Mouse (Mus musculus) right cerebral cortex, postnatal 10 days (tissue): ENCODE results near the gene Cdhr5.
"Not testable (repeated sequence)": the region's sequence is repeated elsewhere in the genome, so short reads cannot be mapped to it uniquely, and the experiment has no call there.

Experiments
- DNase-seq, 2 experiments: peaks; one replicate each; pipeline ENCODE4 v3.0.0; 2021; ENCODE audit warnings: low spot score in 2 of 2

Gene Cdhr5

DNA sequence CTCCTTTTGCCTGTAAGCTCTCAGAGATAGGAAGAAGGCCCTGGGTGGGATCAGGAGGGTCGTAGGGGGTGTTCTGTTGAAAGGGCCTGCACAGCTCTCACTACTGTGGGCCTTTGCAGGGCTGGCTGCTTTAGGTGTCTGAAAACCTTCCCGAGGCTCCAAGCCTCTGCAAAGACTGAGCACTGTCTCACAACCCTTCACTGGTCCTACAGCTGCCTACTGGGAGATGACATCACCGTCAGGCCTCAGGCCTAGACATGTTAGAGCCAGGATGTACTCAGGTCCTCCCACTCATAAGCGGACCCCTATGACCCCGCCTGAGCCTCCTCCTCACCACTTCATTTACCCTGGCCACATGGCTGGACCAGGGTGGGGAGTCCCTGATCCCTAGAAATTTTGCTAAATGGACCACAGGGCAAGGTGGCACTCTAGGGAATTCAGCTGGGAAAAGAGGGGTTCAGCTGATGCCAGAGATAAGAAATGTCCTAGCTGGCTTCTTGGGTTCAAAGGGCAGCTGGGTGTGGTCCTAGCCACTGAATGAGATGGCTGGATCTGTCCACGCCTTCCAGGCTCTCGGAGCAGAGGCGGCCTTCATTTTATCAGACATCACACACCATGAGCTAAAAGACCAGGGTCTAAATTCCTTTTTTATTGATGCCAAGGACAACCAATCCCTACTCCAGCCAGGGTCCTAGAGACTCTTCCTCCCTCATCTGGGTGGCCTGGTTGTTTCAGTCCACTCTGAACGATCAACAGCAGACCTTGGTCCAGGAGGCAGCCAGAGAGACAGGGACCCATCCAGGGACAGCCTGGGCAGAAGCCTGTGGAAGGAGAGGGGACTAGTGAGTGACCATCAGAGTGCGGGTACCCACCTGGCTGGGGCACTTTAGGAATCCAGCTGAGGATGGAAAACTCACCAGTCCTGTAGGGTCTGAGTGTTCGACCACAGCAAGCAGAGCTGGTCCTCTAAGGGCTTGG lies 1.4 kb upstream of the Cdhr5 start:
- DNase-seq: no peak

DNA sequence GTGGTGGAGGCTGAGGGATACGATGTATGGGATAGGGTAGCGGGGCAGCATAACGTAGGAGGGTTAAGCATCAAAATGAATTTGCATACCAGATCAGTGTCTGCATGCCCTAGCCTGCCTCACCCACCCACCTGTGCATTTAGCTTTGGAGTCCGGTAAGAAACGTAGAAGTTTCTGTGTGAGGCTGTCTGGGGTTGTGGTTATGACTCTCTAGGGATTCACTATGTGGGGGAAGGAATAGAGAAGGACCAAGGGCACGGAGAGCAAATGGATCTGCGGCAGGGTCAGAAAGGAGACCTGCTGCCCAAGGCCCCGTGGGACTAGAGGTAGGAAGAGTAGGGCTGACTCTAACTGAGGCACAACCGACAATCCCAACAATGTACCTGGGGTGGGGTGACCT lies 1.2 kb downstream of the Cdhr5 start:
- DNase-seq: no peak

DNA sequence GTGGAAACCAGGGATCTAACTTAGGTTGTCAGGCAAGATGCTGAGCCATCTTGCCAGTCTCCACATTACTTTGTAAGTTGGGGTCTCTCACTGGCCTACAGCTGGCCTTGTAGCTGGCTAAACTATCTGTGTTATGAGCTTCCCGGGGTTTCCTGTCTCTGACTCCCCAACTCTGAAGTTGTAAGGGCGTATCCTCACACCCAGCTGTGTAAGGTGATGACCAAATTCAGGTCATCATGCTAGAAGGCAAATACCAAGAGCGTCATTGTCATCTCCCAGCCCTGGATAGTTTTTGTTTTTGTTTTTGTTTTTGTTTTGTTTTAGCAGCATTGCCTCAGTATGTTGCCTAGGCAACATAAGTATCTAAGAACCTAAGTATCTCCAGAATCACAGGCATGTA lies 6.0 kb downstream of the Cdhr5 start:
- no peak for DNase-seq

DNA sequence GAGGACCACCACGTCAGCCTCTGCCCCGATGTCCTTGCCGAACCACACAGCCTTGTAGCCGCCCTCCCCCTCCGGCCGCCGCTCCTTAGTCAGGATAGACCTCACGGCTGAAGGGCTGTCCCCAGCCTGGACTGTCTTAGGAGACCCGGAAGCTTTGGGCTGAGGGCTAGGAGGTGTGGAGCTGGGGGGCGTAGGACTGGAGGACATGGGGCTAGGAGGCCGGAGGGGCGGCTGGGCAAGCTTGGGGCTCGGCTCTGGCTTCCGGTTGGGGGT lies 7.4 kb downstream of the Cdhr5 start:
- no peak for DNase-seq

DNA sequence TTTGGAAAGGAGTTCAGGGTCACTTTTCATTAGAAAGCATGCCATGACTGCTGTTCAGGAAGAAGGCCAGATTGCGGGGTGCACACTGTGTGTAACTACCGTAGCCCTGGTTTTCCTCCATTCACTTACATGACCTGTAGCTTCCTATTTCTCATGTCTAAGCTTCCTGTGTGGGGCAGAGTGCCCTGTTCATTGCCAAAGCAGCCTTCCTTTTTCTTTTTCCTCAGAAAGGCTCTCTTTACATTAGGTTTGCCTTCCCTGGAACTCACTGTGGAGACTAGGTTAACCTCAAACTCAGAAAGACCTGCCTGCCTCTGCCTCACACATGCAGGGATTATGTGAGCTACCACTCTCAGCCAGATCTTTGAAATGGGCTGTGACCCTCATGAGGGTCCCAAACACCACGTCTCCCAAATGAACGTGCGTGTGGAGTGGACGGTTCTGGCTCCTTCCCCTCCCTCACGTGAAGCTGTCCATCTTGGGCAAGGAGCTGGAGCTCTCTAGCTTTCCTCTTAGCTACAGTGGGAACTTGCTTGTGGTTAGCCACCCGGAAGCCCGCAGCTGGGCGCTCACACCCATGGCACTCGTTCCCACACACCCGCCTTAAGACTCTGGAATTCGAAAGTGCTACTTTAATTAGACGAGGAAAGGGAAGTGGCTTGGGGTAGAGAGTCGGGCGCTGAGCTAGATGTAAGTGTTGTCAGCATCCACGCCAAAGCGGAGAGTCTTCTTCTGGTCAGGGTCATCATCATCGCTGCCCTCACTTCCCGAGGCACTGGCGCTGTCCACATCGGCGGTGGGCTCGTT lies 7.9 kb downstream of the Cdhr5 start:
- no peak for DNase-seq

DNA sequence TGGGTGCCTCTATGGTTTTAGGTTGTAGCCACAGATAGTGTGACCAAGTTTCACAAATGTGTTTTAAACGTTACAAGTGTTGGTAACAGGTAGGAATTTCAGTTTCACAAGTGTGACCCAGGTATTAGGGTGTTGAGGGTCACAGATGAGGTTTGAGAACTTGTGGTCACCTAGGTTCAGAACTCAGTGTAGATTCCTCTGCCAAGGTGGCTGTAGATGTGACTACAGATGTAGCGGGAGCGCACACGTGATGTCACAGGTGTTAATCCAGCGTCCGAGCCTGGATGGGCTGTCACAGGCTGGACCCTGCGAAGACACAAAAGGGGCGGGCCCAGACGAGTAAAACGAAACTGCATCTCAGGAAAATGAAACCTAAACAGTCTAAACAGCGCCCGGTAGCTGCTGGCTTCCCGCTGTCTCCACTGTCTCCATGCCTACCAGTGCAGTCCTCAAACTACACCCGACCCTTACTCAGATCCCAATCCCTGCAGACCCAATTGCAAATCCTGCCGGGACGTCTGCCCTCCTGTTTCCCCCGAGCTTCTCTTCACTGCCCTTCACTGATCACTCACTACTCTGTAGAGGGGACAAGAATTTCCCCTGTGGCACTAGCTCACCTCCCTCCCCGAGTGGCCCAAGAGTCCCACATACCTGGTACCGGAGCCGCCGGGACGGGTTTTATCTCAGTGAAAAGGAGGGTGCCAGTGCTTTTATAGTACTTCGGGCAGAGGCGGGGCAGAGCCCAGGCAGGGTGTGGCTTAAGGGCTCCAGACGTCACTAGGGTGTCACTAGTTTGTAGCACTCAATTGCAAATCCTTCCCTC lies 10.6 kb downstream of the Cdhr5 start, which contains the start of gene Irf7:
Irf7 (minus strand) TSS at position 743 of the 823 bp plus-strand sequence.
- DNase-seq: no peak

DNA sequence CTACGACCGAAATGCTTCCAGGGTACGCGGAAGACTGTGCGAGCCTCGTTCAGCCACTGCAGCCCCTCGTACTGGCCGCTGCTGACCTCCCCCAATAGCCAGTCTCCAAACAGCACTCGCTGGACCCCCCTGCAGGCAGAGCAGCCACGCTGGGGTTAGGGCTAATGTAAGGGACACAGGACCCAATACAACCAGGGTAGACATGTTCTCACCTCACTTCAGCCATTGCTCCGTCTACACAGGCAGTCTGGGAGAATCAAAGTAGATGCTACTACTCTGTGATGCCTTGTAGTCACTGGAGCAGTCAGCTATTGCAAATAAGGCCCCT lies 11.2 kb downstream of the Cdhr5 start:
- DNase-seq: no peak

DNA sequence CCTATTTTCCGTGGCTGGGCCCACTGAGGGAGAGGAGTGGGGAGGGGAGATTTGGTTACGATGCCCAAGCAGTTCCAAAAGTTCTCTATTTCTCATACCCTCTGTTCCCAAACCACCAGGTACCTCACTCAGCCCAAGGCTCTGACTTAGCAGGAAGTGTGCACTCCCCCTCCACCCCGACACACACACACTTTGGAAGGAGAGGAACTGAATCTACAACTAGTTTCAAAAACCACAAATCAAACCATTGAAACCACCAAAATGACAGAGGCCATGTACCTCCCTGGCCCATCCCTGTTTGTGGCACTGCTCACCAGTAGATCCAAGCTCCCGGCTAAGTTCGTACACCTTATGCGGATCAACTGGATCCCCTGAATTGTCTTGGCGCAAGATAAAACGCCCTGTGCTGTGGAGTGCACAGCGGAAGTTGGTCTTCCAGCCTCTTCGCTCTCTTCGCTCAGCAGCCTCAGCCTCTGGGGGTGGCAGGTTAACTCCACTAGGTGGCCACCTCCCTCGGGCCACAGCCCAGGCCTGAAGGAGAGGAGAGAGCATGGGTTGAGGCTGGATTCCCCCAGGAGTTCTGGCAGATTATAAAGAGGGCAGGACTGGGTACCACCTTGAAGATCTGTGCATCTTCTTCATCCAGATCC lies 11.7 kb downstream of the Cdhr5 start:
- DNase-seq: no peak

DNA sequence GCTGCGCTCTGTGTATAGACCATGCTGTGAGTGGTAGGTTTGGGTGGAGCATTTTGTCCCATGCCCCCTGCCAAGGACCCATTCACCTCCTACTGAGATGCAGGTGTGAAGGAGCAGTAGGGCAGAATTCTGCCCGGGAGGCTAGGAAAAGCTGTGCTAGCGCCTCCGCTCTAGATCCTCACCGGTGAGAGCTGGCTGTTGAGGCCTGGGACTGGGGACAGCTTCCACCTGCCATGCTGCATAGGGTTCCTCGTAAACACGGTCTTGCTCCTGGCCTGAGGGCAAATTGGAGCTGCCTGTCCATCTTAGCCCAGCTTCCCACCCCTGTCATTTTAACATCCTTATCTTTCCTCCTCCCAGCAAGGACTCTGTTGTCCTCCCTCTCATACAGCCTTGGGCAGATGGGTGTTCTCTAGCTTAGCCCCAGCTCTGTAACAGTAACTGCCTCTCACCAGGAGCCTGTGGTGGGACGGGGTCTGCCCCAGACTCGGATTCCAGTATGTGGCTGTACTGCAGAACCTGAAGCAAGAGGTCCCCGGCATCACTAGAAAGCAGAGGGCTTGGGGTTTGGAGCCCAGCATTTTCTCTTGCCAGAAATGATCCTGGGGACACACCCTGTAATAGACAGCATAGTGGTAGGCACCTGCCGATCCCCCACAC lies 12.4 kb downstream of the Cdhr5 start:
- no peak for DNase-seq

DNA sequence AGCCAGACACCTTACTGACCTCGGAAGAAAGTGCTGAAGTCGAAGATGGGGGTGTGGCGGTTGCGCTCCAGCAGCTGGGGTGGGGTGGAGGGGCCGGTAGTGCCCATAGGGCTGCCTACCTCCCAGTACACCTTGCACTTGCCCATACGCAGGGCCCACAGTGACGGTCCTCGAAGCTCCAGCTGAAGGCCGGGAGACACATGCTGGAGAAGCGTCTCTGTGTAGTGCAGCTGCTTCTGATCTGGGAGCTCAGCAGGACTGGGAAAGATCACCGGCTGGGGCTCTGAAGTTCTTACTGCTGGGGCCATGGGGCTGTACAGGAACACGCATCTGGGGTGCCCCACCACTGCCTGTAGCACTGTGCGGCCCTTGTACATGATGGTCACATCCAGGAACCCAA lies 12.9 kb downstream of the Cdhr5 start:
- no peak for DNase-seq

DNA sequence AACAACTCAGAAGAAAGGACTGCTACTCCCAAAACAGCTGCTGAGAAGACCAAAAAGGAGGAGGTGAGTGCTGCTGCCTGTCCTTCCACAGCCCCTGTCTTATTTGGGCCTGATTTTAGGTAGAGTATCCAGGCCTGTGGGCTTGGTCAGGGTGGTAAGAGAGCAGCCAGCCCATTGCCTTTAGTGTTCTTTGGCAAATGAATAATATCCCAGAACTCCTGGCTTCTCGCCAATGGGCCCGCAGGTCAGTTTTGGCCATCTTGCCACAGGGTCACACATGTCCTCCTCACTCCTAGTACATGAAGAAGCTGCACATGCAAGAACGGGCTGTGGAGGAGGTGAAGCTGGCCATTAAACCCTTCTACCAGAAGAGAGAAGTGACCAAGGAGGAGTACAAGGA lies 15.1 kb downstream of the Cdhr5 start:
- DNase-seq: peak in 1 of 2 experiments; percentile 23

DNA sequence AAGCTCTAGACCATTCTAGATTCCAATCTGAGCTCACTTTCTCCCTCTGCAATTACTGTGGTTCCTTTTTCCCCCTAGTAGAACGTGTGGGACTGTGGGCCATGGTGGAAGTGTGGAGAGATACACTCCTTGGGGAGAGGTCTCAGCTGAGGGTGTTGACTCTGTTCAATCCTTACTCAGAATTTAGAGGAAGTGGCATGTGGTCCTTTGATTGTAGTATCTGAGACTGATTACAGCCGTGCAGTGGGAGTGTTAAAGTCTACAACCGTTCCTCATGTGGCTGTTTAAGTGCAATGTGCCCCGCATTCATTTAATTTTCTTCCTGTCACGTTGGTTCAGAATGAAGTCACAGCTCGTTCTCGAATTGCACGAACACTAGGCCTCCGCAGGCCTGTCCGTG lies 20.4 kb downstream of the Cdhr5 start:
- no peak for DNase-seq

DNA sequence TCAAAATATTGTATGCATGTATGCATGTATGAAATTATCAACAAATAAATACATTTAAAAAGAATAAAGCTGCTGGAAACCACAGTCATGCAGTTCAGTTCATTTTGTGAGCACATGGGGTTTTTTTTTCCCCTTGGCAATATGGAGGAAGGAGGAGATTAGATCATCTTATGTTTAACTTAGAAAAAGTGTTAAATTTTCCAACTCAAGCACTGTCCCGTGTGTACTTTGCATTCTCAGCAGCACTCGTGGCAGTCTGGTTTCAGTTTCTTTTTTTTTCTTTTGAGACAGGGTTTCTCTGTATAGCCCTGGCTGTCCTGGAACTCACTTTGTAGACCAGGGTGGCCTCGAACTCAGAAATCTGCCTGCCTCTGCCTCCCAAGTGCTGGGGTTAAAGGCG lies 26.1 kb downstream of the Cdhr5 start:
- not testable (repeated sequence) for DNase-seq

DNA sequence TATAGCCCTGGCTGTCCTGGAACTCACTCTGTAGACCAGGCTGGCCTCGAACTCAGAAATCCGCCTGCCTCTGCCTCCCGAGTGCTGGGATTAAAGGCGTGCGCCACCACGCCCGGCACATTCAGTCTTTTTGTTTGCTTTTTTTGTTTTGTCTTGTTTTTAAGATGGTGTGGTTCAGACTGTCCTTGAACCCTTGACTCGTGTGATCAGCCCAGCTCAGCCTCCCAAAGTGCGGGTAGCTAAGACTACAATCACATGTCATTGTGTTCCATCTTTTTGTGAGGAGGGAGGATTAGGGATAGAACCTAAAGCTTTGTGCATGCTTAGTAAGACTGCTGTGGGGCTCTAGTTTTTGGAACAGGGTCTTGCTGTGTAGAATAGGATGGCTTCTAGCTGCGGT lies 45.0 kb downstream of the Cdhr5 start:
- no peak for DNase-seq

DNA sequence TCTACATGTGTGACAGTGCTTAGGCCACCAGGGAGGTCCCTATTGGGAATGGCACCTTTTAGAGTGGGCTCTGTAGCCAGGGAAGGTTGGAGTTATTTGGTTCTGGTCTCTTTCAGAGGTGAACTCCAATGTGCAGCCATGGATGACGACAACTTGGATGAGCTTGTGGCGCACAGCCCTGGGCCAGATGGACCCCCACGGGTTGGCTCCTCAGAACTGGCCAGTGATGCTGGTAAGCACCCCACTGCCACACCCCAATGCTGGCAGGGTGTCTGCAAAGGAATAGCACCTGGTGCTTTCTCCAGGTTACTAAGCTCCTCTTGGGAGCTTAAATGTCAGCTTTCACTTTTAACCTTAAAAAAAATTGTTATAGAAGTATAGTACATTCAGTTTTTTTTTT lies 45.5 kb downstream of the Cdhr5 start:
- no peak for DNase-seq

DNA sequence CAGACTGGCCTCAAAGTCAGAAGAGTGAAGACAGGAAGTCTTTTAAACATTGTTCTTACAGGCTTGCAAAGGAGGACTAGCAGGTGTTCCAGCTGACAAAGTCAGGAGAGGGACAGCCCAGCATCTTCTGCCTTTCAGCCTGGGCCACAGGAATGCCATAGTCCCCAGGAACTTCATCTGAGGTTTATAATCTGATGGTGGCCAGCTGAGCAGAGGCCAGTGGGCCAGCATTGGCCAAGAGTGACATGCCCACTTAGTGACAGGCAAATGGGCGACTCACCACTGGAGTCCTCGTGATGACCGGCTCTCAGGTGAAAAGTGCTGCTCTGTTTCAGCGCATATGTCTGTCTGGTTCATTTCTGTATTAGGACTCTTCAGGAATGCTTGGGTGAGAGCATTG lies 46.0 kb downstream of the Cdhr5 start:
- DNase-seq: no peak

DNA sequence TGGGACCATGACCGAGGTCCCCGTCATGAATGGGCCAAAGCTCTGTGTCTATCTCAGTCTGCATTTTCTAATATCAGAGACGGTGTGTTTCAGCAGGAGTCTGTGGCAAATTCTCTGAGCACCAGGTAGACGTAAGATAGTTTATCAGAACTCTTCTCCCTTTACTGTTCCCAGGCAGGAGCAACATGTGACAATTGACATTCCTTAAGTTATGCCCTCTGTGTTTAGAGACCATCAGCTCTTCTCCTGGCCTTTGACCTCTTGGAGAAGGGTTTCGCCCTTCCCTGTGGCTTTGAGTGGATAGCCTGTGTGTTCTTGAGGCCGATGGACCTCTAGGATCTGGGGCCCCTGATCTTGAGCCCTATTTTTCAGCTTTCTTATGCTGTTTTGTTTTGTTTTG lies 46.9 kb downstream of the Cdhr5 start:
- DNase-seq: no peak

DNA sequence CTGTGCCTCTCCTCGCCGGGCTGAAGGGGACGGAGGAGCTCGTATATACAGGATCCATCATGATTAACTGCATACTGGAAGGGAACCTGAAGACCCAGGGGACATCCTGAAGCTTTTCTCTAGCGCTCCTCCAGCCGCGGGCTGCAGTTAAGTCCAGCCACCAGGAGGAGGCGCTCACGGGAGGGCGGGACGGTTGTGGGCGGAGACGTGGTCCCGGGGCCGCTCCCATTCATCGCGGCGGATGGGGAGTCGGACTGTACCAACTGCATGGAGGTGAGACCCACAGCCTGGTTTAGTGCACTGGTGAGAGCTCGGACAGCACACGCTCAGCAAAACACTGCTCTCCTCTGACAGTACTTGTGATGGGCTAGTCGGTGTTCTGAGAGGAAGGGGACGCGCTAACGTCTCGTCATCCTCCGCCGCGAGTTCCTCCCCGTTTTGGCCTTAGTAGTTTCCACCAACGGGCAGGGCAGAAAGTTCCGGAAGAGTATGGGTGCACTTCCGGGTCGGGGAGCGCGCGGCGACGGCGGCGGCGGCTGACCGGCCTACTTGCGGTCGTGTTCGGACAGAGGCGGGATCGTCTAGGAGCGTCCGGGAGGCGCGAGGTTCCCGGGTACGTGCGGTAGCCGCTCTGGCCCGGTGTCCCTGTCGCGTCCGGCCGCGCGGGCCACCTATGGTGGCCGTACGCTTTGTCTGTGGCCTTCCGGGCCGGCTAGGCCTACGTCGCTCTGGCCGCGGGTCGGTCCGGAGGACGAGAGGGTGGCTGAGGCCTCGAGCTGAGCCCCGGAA lies 48.1 kb downstream of the Cdhr5 start, which contains the start of gene Phrf1:
Phrf1 (plus strand) TSS at position 506 of the 789 bp plus-strand sequence.
- peak; percentile 91 to 95 for DNase-seq

DNA sequence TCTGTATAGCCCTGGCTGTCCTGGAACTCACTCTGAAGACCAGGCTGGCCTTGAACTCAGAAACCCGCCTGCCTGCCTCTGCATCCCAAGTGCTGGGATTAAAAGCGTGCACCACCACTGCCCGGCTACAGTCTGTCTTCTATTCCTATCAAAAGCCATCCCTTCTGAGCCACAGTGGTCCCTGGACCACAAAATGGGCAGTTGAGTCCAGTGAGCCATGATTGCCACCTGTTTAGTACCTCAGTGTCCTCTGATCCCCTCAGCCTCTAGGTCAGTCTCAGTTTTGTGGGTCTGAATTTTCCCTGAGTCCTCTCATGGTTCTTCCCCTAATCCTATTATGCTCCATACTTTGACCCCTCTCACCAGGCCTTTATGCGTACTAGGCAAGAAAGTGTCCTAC lies 48.8 kb downstream of the Cdhr5 start:
- no peak for DNase-seq

DNA sequence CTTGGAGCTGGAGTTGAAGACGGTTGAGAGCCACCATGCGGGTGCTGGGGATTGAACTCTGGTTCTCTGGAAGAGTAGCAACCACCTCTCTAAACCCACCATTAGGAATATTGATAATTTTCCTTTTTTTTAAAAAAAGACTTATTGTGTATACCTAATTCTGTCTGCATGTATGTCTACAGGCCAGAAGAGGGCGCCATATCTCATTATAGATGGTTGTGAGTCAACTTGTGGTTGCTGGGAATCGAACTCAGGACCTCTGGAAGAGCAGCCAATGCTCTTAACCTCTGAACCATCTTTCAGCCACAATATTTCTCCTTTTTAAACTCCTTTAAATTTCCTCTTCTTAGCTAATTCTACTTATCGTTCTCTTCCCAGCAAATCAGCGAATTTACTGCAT lies 50.1 kb downstream of the Cdhr5 start:
- no peak for DNase-seq
